Mouse (Mus musculus) neural tube, embryonic 12.5 days (tissue): ENCODE data around the gene Kazn. TPM values are rescaled to one million over a fixed set of nuclear protein-coding genes. Genes with fewer than 3 reads are reported as not detected.

Source experiments
- ATAC-seq: fragments of 200-750 bp; cut with Nextera tagmentation; 2 replicates; pipeline ENCODE4 v1.8.0; 2017; ENCODE audit warnings: low read depth, mild to moderate bottlenecking, moderate TSS enrichment, moderate library complexity; ENCODE audit not compliant: low FRiP score
- H3K27ac ChIP-seq: fragments of 300-500 bp; sonication (generic); 2 replicates; pipeline ENCODE4 v1.5.1; 2016
- H3K27me3 ChIP-seq: fragments of 300-500 bp; sonication (generic); replicated peaks from 2 replicates; pipeline ENCODE4 v1.6.1; 2016; ENCODE audit warnings: mild to moderate bottlenecking
- H3K36me3 ChIP-seq: fragments of 300-500 bp; sonication (generic); 2 replicates; pipeline ENCODE4 v1.6.1; 2016; ENCODE audit warnings: mild to moderate bottlenecking
- H3K4me1 ChIP-seq: fragments of 300-500 bp; sonication (generic); 2 replicates; pipeline ENCODE4 v1.6.1; 2016
- H3K4me2 ChIP-seq: fragments of 300-500 bp; sonication (generic); replicated peaks from 2 replicates; pipeline ENCODE4 v1.6.1; 2016; ENCODE audit warnings: mild to moderate bottlenecking
- H3K4me3 ChIP-seq: fragments of 300-500 bp; sonication (generic); 2 replicates; pipeline ENCODE4 v1.5.1; 2016
- H3K9ac ChIP-seq: fragments of 300-500 bp; sonication (generic); 2 replicates; pipeline ENCODE4 v1.6.1; 2016; ENCODE audit warnings: mild to moderate bottlenecking
- H3K9me3 ChIP-seq: fragments of 300-500 bp; sonication (generic); 2 replicates; pipeline ENCODE4 v1.6.1; 2016; ENCODE audit warnings: mild to moderate bottlenecking
- WGBS: fragments of 180-500 bp; shearing (Covaris S2); methylation state at CpG from one replicate; pipeline ENCODE4 v1.1.7; 2016; 5-methylcytosine and 5-hydroxymethylcytosine counted together
- polyA plus RNA-seq: library from polyadenylated mRNA; unstranded; fragments of >200 nt; fragmentation: Nextera tagmentation; extraction: Ambion mirVana; gene quantifications from 2 replicates; pipeline ENCODE4 v1.2.1, GENCODE M21; 2016

The Kazn gene
- polyA plus RNA-seq, 1 experiment from 2014 or later, result 21.4 TPM

- Histone ChIP-seq H3K27me3 (no peaks in the 10 kb centered on the region), H3K9me3 (no peaks in the 10 kb centered on the region), H3K4me2 (no peak overlapping the region), H3K4me3 (no peak overlapping the region), H3K27ac (no peak overlapping the region), H3K9ac (no peak overlapping the region), H3K4me1 (peaks cover 29% of the 10 kb centered on the region), H3K36me3 (no peaks in the 10 kb centered on the region)
- WGBS, result 92% methylated on average over 11 of the region's 11 CpGs
- ATAC-seq, result no peak
Observed at GRCm38 (mm10) chr4:142064582-142065228, 174.5 kb downstream of the Kazn start.

- Histone ChIP-seq H3K4me1 (peaks cover 23% of the 10 kb centered on the region), H3K4me2 (no peak overlapping the region), H3K9ac (no peak overlapping the region), H3K9me3 (no peaks in the 10 kb centered on the region), H3K4me3 (no peak overlapping the region), H3K36me3 (no peaks in the 10 kb centered on the region), H3K27ac (no peak overlapping the region), H3K27me3 (no peaks in the 10 kb centered on the region)
- 85% methylated on average over 8 of the region's 8 CpGs for WGBS
- no peak for ATAC-seq
Observed at GRCm38 (mm10) chr4:142063057-142063534, 176.1 kb downstream of the Kazn start.

GRCm38 (mm10) chr4:142061485-142062240, 177.5 kb downstream of the Kazn start:
- Histone ChIP-seq H3K27ac (no peak overlapping the region), H3K4me2 (no peak overlapping the region), H3K27me3 (no peaks in the 10 kb centered on the region), H3K9ac (no peak overlapping the region), H3K4me1 (peaks cover 19% of the 10 kb centered on the region), H3K4me3 (no peak overlapping the region), H3K9me3 (no peaks in the 10 kb centered on the region), H3K36me3 (no peaks in the 10 kb centered on the region)
- 74% methylated on average over 23 of the region's 23 CpGs for WGBS
- no peak for ATAC-seq

- WGBS, result 34% methylated on average over 18 of the region's 18 CpGs
- no peak for ATAC-seq
- H3K27ac ChIP-seq, result no peak overlapping the region
Observed at GRCm38 (mm10) chr4:142060455-142061378, 178.5 kb downstream of the Kazn start.

GRCm38 (mm10) chr4:142059841-142060193, 179.4 kb downstream of the Kazn start:
- no peak for ATAC-seq
- Histone ChIP-seq H3K4me1 (peaks cover 7% of the 10 kb centered on the region), H3K27ac (no peak overlapping the region), H3K36me3 (no peaks in the 10 kb centered on the region), H3K9me3 (no peaks in the 10 kb centered on the region), H3K4me2 (no peak overlapping the region), H3K27me3 (no peaks in the 10 kb centered on the region), H3K4me3 (no peak overlapping the region), H3K9ac (no peak overlapping the region)
- 94% methylated on average over 8 of the region's 8 CpGs for WGBS

More at GRCm38 (mm10) chr4:142060455-142061378, 178.5 kb downstream of the Kazn start:
- H3K4me1 ChIP-seq, result peaks cover 10% of the 10 kb centered on the region
- no peaks in the 10 kb centered on the region for H3K27me3 ChIP-seq
- H3K4me2 ChIP-seq, result no peak overlapping the region
- no peaks in the 10 kb centered on the region for H3K9me3 ChIP-seq
- H3K36me3 ChIP-seq, result no peaks in the 10 kb centered on the region
- H3K9ac ChIP-seq, result no peak overlapping the region
- no peak overlapping the region for H3K4me3 ChIP-seq

GRCm38 (mm10) chr4:142059113-142059840, 179.9 kb downstream of the Kazn start:
- WGBS, result 84% methylated on average over 13 of the region's 13 CpGs
- no peak for ATAC-seq
- H3K9ac ChIP-seq, result no peak overlapping the region
- no peaks in the 10 kb centered on the region for H3K27me3 ChIP-seq
- H3K9me3 ChIP-seq, result no peaks in the 10 kb centered on the region
- peaks cover 7% of the 10 kb centered on the region for H3K4me1 ChIP-seq
- H3K36me3 ChIP-seq, result no peaks in the 10 kb centered on the region
- no peak overlapping the region for H3K4me3 ChIP-seq
- H3K4me2 ChIP-seq, result no peak overlapping the region
- no peak overlapping the region for H3K27ac ChIP-seq

GRCm38 (mm10) chr4:142057529-142058216, 181.5 kb downstream of the Kazn start:
- H3K4me3 ChIP-seq, result no peak overlapping the region
- no peak overlapping the region for H3K27ac ChIP-seq
- H3K4me2 ChIP-seq, result no peak overlapping the region
- ATAC-seq, result no peak
- peaks cover 7% of the 10 kb centered on the region for H3K4me1 ChIP-seq
- H3K9ac ChIP-seq, result no peak overlapping the region
- H3K36me3 ChIP-seq, result no peaks in the 10 kb centered on the region
- 87% methylated on average over 22 of the region's 22 CpGs for WGBS
- H3K27me3 ChIP-seq, result no peaks in the 10 kb centered on the region
- H3K9me3 ChIP-seq, result no peaks in the 10 kb centered on the region

GRCm38 (mm10) chr4:142055600-142055999, 183.6 kb downstream of the Kazn start:
- no peak overlapping the region for H3K4me2 ChIP-seq
- H3K4me1 ChIP-seq, result peaks cover 2% of the 10 kb centered on the region; the same call in 1 of the 2 replicates
- H3K27me3 ChIP-seq, result no peaks in the 10 kb centered on the region
- no peak for ATAC-seq
- no peak overlapping the region for H3K27ac ChIP-seq
- H3K36me3 ChIP-seq, result no peaks in the 10 kb centered on the region
- 86% methylated on average over 8 of the region's 8 CpGs for WGBS
- no peaks in the 10 kb centered on the region for H3K9me3 ChIP-seq
- H3K4me3 ChIP-seq, result no peak overlapping the region
- H3K9ac ChIP-seq, result no peak overlapping the region

GRCm38 (mm10) chr4:142054580-142054979, 184.6 kb downstream of the Kazn start:
- Histone ChIP-seq H3K27ac (no peak overlapping the region), H3K4me1 (no peaks in the 10 kb centered on the region), H3K9ac (no peak overlapping the region), H3K4me2 (no peak overlapping the region), H3K27me3 (no peaks in the 10 kb centered on the region), H3K4me3 (no peak overlapping the region), H3K36me3 (no peaks in the 10 kb centered on the region), H3K9me3 (no peaks in the 10 kb centered on the region)
- 90% methylated on average over 11 of the region's 11 CpGs for WGBS
- ATAC-seq, result no peak

GRCm38 (mm10) chr4:142053661-142054448, 185.3 kb downstream of the Kazn start:
- Histone ChIP-seq H3K27ac (no peak overlapping the region), H3K4me3 (no peak overlapping the region), H3K9me3 (no peaks in the 10 kb centered on the region), H3K27me3 (no peaks in the 10 kb centered on the region), H3K9ac (no peak overlapping the region), H3K4me2 (no peak overlapping the region), H3K36me3 (no peaks in the 10 kb centered on the region), H3K4me1 (no peaks in the 10 kb centered on the region)
- 63% methylated on average over 9 of the region's 9 CpGs for WGBS
- no peak for ATAC-seq

GRCm38 (mm10) chr4:142053261-142053660, 185.9 kb downstream of the Kazn start:
- WGBS, result 74% methylated on average over 4 of the region's 4 CpGs
- no peak for ATAC-seq
- H3K27me3 ChIP-seq, result no peaks in the 10 kb centered on the region
- H3K27ac ChIP-seq, result no peak overlapping the region
- no peak overlapping the region for H3K4me2 ChIP-seq
- no peak overlapping the region for H3K4me3 ChIP-seq
- H3K36me3 ChIP-seq, result no peaks in the 10 kb centered on the region
- H3K9ac ChIP-seq, result no peak overlapping the region
- H3K9me3 ChIP-seq, result no peaks in the 10 kb centered on the region
- H3K4me1 ChIP-seq, result no peaks in the 10 kb centered on the region
